Mouse (Mus musculus): ENCODE results near the gene Sncg.
A peak's percentile ranks its signal among the peaks of the same experiment; 100 is the strongest.

Sncg gene

DNA sequence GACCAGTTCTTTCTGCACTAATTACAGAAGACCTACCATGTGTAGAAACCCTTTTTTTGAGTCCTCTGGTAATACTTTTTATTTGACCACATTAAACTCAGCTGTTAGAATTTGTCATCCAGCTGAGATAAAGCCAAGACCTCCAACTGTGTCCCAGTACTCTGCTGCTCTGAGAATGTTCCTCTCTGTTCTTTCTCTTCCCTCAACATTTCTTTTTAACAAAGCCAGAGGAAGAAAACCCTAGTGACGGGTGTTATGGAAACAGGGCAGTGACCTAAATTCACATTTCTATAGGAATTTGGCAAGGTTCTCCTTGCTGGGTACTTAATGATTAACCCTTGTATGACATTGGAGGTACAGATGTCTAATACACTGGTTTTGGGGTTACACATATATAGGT, 35.1 kb downstream of the Sncg start:
- no peak for DNase-seq (ENCODE audit: low spot score)

DNA sequence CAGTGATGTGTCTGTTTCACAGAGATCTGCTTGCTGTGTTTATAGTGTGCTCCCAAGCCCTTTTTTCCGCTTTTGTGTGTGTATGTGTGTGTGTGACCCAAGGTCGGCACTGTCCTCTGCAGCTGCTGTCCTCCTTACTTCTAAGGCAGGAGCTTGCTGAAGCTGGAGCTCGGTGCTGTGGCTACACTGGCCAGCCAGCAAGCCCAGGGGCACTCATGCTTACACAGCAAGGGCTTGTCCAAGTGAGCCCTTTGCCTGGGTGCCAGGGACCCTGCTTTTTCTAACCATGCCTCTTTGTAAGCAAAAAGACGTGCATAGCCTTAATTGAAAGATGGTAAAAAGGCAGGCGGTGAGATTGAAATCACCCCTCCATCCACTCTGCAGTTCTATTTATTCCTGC, 42.1 kb downstream of the Sncg start:
- peak; percentile 54 for DNase-seq (ENCODE audit: low spot score)

DNA sequence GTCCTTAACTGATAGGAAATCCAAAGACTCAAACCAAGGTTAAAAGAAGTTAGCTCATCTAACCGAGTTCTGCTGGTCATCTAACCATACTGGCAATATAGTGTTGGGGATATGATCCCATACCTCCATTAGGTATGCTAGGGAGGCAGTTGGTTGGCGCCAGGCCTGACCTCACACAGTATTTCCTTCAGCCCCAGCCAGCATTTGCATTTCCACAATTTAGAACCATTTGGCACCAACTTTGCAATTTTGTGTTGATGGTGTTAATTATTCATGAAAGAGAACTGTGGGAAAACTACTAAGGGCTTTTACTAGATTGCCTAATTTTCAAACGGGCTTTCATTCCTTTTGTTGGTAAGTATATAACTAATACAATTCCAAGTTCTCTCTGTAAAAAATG, 42.7 kb downstream of the Sncg start:
- DNase-seq (ENCODE audit: low spot score) = peak; percentile 50

DNA sequence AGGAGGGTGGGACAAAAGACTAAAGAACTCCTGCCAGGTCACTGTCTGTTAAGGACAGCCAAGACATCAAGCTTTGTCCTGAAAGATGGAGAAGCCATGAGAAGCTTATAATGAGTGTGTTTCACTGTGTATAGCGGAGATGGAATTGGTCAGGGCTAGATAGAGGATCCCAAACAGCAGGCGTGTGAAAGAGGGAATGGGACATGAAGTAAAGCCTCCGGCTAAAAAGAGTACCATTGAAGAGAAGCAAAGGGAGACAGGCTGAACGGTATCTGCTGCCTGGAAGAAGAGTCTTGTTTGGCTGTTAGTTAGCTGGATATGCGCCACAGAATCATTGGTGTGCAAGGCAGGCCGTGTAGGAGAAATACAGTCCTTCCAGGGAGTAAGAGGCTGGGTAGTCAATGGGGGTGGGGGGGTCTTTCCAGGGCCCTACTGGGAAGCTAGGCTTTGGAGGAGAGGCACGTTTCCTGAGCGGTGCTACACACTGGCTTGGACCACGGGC, 43.9 kb downstream of the Sncg start:
- no peak for DNase-seq (ENCODE audit: low spot score)

DNA sequence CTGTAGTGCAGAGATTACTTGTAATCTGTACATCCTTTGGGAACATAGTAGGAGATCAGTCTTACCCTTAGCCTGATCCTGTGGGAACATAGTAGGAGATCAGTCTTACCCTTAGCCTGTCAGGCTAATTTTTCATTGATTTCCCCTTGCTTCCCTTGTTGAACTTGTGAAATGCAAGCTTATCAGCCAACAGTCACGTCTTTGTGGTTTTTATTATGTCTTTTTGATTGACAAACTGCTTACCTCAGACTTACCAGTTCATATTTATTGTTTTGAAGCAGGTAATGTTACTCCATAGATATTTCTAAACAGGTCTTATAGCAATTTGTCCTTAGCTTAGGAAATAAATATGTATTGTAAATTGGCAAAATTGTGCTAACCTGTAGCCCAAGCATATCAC, 47.0 kb downstream of the Sncg start:
- DNase-seq (ENCODE audit: low spot score) = no peak

DNA sequence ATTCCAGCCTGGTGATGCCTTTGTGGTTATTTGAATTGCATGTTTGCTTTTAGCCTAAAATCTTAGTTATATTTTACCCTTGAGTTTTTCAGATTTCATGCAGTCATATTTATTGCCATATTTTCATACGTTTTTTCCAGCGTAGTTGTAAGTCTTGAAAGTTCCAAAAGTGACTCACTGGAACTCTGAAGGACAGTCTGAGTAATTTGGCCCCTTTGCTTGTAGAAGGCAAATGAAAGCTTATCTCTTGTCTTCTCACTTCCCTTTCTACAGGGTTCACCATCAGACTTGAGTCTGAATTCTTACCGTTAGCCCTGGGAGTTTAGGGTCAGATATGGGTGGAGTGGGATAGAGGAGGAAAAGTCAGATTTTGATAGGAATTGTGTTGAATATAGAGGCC, 48.0 kb downstream of the Sncg start:
- DNase-seq (ENCODE audit: low spot score) = no peak

DNA sequence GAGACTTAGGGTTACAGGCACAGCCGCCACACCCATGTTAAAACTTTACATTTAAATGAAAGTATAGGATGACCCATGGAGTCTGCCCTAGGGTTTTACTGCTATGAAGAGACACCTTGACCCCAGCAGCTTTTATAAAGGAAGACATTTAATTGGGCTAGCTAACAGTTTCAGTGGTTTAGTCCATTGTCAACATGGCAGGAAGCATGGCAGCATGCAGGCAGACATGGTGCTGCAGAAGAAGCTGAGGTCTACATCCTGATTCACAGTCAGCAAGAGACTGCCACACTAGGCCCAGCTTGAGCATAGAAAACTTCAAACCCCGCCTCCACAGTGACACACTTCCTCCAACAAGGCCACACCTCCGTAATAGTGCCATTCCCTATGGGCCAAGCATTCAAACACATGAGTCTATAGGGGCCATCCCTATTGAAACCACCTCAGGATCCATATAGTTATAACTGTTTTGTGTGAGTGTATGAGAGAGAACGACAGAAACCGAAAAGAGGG, 51.0 kb downstream of the Sncg start:
- no peak for DNase-seq (ENCODE audit: low spot score)
